Mouse (Mus musculus) ES-Bruce4 (cell line): ENCODE data around the gene Hint3.
"Not testable (repeated sequence)": the region's sequence is repeated elsewhere in the genome, so short reads cannot be mapped to it uniquely, and the experiment has no call there.

Experiments used
- EP300 ChIP-seq: IDR thresholded peaks from 2 replicates; pipeline ENCODE4 v1.6.1; 2011; ENCODE audit warnings: low read depth, low read length; ENCODE audit not compliant: insufficient read depth
- POLR2A ChIP-seq: IDR thresholded peaks from one replicate; pipeline ENCODE4 v1.8.1; 2011; ENCODE audit warnings: low read length; ENCODE audit not compliant: insufficient read depth

GRCm38 (mm10) chr10:30636474-30637154 lies 7.2 kb upstream of the Hint3 start:
- not testable (repeated sequence) for TF ChIP-seq EP300, POLR2A
